Mouse (Mus musculus) heart, postnatal 0 days (tissue): ENCODE data around the gene 1190005I06Rik.

Experiments used
- CTCF ChIP-seq: IDR thresholded peaks from 2 replicates; pipeline ENCODE4 v1.5.1; 2016; ENCODE audit warnings: antibody characterized with exemption, control low read depth, low read depth
- EP300 ChIP-seq: IDR thresholded peaks from 2 replicates; pipeline ENCODE4 v1.6.1; 2016; ENCODE audit warnings: antibody characterized with exemption, low read depth

DNA sequence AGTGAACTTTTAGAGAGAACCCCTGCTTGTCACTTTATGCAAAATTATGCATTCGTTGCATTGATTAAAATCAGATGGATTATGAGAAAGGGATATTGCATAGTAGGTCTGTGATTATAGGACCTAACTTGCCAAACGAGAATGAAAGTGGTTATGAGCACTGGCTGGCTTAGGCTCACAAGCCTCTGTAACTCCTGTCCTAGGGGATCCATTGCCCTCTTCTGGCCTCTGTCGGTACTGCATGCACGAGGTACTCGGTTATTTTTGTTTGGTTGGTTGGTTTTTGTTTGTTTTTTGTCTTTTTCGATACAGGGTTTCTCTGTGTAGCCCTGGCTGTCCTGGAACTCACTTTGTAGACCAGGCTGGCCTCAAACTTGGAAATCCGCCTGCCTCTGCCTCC lies 39.5 kb downstream of the 1190005I06Rik start:
- TF ChIP-seq CTCF = peak; percentile 92
- no peak for TF ChIP-seq EP300
